Mouse (Mus musculus) MEL (cell line): ENCODE results near the gene Atf5.

Source experiments
- CTCF ChIP-seq, 3 experiments: IDR thresholded peaks in 2 of 3; conservative IDR thresholded peaks in 1 of 3; 2 replicates each; pipeline ENCODE4 v1.5.1; 2011 to 2012; ENCODE audit warnings: low read length in 3 of 3, low read depth in 2 of 3, mild to moderate bottlenecking in 2 of 3, improper control_type of control experiment in 1 of 3, inconsistent platforms in 1 of 3, mixed read lengths in 1 of 3, moderate library complexity in 1 of 3; ENCODE audit not compliant: control insufficient read depth in 1 of 3, insufficient read depth in 1 of 3, poor library complexity in 1 of 3, severe bottlenecking in 1 of 3
- E2F4 ChIP-seq: IDR thresholded peaks from 2 replicates; pipeline ENCODE4 v1.6.1; 2011; ENCODE audit warnings: low read depth, low read length, improper control_type of control experiment, borderline replicate concordance
- EP300 ChIP-seq, 2 experiments: IDR thresholded peaks; 2 replicates each; pipeline ENCODE4 v1.6.1; 2011; ENCODE audit warnings: improper control_type of control experiment in 2 of 2, low read length in 2 of 2, low read depth in 1 of 2, mild to moderate bottlenecking in 1 of 2
- KAT2A ChIP-seq: conservative IDR thresholded peaks from 2 replicates; pipeline ENCODE4 v1.6.1; 2012; ENCODE audit warnings: low read depth, low read length, improper control_type of control experiment, inconsistent platforms
- MEF2A ChIP-seq: IDR thresholded peaks from 2 replicates; pipeline ENCODE4 v1.6.1; 2014; ENCODE audit warnings: low read depth, mild to moderate bottlenecking, inconsistent platforms, low read length, improper control_type of control experiment; ENCODE audit not compliant: poor library complexity, insufficient replicate concordance, severe bottlenecking; ENCODE audit errors: extremely low read depth
- MYB ChIP-seq: IDR thresholded peaks from 2 replicates; pipeline ENCODE4 v1.6.1; 2011; ENCODE audit warnings: mild to moderate bottlenecking, low read depth, low read length, improper control_type of control experiment
- POLR2A ChIP-seq, 2 experiments: IDR thresholded peaks; 2 replicates each; pipeline ENCODE4 v1.6.1; 2011 to 2012; ENCODE audit warnings: low read length in 2 of 2, mild to moderate bottlenecking in 2 of 2, control low read depth in 1 of 2, improper control_type of control experiment in 1 of 2, low read depth in 1 of 2, moderate library complexity in 1 of 2; ENCODE audit not compliant: control insufficient read depth in 1 of 2, insufficient read depth in 1 of 2, poor library complexity in 1 of 2
- POLR2AphosphoS5 ChIP-seq: IDR thresholded peaks from 2 replicates; pipeline ENCODE4 v1.6.1; 2012; ENCODE audit warnings: low read depth, borderline replicate concordance, mild to moderate bottlenecking, inconsistent platforms, low read length, moderate library complexity, mixed read lengths
- ZC3H11A ChIP-seq: IDR thresholded peaks from 2 replicates; pipeline ENCODE4 v1.6.1; 2012; ENCODE audit warnings: low read depth, mild to moderate bottlenecking, inconsistent platforms, low read length, improper control_type of control experiment

GRCm38 (mm10) chr7:44860576-44861428 lies 44.3 kb upstream of the Atf5 start:
- TF ChIP-seq CTCF (IDR thresholded peaks at IDR 0.05 in 2 of 3, conservative IDR thresholded peaks at IDR 0.05 in 1 of 3; ENCODE audit: control insufficient read depth in 1 of 3, insufficient read depth in 1 of 3, low read depth in 2 of 3, low read length in 3 of 3, poor library complexity in 1 of 3, severe bottlenecking in 1 of 3) (peak; percentile 82 to 96 (median 94)), MYB (no peak), E2F4 (no peak), MEF2A (no peak), KAT2A (no peak), ZC3H11A (0 out of 2 replicates have a peak, but pooled peaks have one; percentile 32), POLR2AphosphoS5 (no peak), POLR2A (IDR thresholded peaks at IDR 0.05; ENCODE audit: control insufficient read depth in 1 of 2, insufficient read depth in 1 of 2, low read depth in 1 of 2, low read length in 2 of 2, poor library complexity in 1 of 2) (no peak), EP300 (IDR thresholded peaks at IDR 0.05; ENCODE audit: low read depth in 1 of 2, low read length in 2 of 2) (no peak)
